Mouse (Mus musculus) 3T3-L1 (cell line): ENCODE data around the gene Olfr1387.
"Not testable (repeated sequence)": the region's sequence is repeated elsewhere in the genome, so short reads cannot be mapped to it uniquely, and the experiment has no call there.

Source experiments
- DNase-seq: peaks from one replicate; pipeline ENCODE4 v3.0.0-alpha.2; 2015; ENCODE audit warnings: low read depth, low spot score

Gene Olfr1387

GRCm38 (mm10) chr11:49455043-49455442 lies at the start of gene Olfr1387:
TSS of gene Olfr1387 (plus strand) at chr11:49455343.
- DNase-seq: no peak

- no peak for DNase-seq
These were observed 48.4 kb upstream of the Olfr1387 start for GRCm38 (mm10) chr11:49406784-49407183.

GRCm38 (mm10) chr11:49410540-49410939 lies 44.6 kb upstream of the Olfr1387 start:
- DNase-seq: peak; percentile 70

- DNase-seq: no peak
These were observed 32.4 kb upstream of the Olfr1387 start, which contains the start of gene Olfr1389 for GRCm38 (mm10) chr11:49422767-49423166. TSS of gene Olfr1389 (plus strand) at chr11:49423067.

GRCm38 (mm10) chr11:49425257-49425927 lies 29.8 kb upstream of the Olfr1387 start:
- DNase-seq: no peak

- DNase-seq: no peak
These were observed 25.5 kb upstream of the Olfr1387 start for GRCm38 (mm10) chr11:49429641-49430040.

- DNase-seq: no peak
These were observed 18.7 kb upstream of the Olfr1387 start, which contains the start of gene Olfr1388 for GRCm38 (mm10) chr11:49436411-49436810. TSS of gene Olfr1388 (plus strand) at chr11:49436624.

- not testable (repeated sequence) for DNase-seq
These were observed 9.6 kb downstream of the Olfr1387 start, which contains the start of gene Olfr1386 for GRCm38 (mm10) chr11:49464746-49465145. TSS of gene Olfr1386 (plus strand) at chr11:49465046.

- no peak for DNase-seq
These were observed 30.8 kb downstream of the Olfr1387 start for GRCm38 (mm10) chr11:49485973-49486372.

- DNase-seq: not testable (repeated sequence)
These were observed 33.6 kb downstream of the Olfr1387 start, which contains the start of gene Olfr1385 for GRCm38 (mm10) chr11:49488770-49489169. TSS of gene Olfr1385 (plus strand) at chr11:49489070.
